Mouse (Mus musculus) T-helper 1 cell (primary cell): ENCODE data around the gene Il1r1.
"Not testable (repeated sequence)": the region's sequence is repeated elsewhere in the genome, so short reads cannot be mapped to it uniquely, and the experiment has no call there.

Source experiments
- in situ Hi-C: fragments of 300-600 bp; cut with MboI, MseI; formaldehyde crosslinking; loops from one replicate; pipeline ENCODE4 v1.15.1; 2025; ENCODE audit warnings: high pct_unique_total_duplicates

Il1r1 gene

DNA sequence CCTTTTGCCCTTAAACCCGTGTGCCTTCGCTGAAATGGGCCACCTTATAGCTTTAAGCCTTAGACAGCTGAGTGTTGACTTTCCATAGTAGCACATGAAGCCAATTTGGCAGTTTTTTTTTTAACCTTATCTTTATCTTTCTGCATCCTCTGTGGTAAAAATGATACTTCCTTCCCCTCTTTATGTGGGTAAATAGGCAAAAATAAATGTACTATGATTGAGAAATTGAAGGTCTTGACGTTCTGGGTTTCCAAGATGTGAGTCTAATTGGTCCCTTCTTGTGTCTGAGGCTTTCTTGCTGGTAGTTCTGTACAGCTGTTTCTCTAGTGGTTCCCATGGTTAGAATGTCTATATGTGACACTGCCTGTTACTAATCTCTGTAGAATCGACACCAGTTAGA lies 46.2 kb downstream of the Il1r1 start:
- in situ Hi-C loops = no loop called here

GRCm38 (mm10) chr1:40271486-40272055 lies 46.7 kb downstream of the Il1r1 start:
- in situ Hi-C loops = no loop called here

DNA sequence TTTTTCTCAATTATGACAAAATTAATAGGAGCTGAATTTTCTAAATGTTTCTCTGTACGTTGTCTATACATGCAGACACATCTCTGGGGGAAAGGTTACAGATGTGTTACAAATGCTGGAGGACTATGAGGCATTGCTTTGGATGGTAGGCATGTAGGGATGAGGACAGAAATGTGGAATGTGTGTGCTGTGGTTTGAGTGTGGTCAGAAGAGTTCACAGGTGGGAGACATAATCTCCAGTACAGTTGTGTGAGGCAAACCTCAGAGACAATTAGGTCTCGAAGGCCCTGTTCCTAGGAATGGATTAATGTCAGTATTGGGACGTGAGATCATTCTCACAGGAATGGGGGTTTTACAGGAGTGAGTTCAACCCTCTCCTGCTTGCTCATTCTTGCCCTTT lies 47.3 kb downstream of the Il1r1 start:
- in situ Hi-C loops = no loop called here

DNA sequence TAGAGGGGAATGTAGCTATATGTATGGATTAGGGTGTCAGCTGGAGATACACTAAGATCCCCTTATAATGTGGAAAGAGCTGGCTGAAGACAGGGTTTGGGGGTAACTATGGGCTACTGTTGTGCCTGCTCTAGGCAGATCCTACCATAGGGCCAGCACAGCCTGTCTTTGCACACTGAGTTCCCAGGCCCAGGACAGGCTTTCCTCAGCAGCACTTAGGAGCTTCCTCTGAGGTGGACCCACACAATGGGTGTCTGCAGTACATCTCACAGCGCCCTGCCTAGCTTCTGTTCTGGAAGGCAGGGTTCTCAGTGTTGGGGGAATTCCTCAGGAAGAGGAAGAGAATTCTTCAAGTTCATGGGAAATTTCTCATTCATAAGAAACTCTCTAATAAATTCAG lies 48.6 kb downstream of the Il1r1 start:
- in situ Hi-C loops = no loop called here

GRCm38 (mm10) chr1:40275285-40276013 lies 50.6 kb downstream of the Il1r1 start:
- in situ Hi-C loops = no loop called here

GRCm38 (mm10) chr1:40277944-40278343 lies 53.1 kb downstream of the Il1r1 start:
- in situ Hi-C loops = no loop called here

DNA sequence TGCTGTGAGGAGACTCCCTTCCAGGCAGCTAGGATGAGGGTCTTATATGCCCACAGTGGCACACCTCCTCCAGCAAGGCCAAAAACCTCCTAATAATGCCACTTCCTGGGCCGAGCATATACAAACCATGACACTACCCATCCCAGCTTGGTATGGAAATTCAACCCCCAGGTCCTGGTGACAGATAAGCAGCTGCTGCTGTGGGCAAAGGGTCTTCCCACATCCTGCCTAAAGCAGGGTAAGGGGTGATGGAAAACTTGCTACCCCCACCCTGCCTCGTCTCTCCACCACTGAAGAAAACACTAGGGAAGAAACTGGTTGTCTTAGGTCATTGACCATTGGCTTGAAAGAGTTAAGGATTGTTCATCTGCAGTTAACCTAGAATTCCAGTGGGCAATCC lies 53.8 kb downstream of the Il1r1 start:
- in situ Hi-C loops = no loop called here

GRCm38 (mm10) chr1:40279182-40279743 lies 54.4 kb downstream of the Il1r1 start:
- in situ Hi-C loops = no loop called here

DNA sequence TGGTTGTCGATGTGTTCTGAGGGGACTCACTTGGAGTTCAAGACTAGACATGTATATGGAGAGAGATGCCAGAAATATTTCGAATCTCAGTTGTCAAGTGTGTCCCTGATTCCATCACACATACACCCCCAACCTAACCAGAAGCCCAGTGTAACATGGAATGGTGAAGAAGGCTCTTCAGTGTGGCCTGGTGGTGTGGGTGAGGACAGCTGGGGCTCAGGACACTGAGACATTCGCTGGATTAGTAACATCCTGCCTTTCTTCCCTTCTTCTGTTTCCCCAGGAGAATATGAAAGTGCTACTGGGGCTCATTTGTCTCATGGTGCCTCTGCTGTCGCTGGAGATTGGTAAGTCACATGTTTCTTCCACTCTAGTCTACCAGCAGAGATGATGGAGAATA lies 57.1 kb downstream of the Il1r1 start:
- in situ Hi-C loops = no loop called here

GRCm38 (mm10) chr1:40282394-40282793 lies 57.5 kb downstream of the Il1r1 start:
- in situ Hi-C loops = no loop called here

DNA sequence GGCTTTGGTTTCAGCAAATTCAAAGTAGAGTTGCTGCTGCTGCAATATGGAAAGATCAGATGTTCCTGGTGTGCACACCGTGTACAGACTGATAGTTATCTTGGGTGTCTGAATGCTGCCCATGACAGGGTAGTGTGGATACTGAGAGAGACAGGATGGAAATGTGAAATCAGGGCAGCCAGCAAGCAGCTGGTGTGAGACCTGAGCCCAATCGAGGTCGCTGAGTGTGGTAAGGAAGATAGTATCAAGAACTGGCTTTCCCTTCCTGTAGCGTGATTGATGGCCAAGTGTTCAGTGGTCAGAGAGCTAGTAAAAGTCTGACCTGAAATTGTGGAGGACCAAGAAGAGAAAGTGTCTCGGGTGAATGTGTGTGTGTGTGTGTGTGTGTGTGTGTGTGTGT lies 59.1 kb downstream of the Il1r1 start:
- in situ Hi-C loops = no loop called here

GRCm38 (mm10) chr1:40290489-40291255 lies 65.8 kb downstream of the Il1r1 start:
- in situ Hi-C loops = no loop called here

DNA sequence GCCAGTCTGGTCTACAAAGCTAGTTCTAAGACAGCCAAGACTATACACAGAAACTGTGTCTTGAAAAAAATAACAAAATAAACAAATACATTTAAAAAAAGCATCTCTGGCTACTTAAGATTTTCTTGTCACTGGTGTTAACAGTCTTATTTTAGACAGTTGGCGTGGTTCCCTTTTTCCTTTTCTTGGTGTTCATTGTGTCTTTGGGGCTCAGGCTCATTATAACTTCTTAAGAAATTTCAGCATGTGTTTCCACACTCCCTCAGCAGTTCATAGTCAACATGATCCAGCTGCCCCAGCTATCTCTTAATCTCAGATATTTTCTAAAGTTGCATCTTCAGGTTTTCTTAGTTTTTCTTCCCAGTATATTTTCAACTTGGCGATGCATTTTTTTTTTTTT lies 67.4 kb downstream of the Il1r1 start:
- in situ Hi-C loops = no loop called here

DNA sequence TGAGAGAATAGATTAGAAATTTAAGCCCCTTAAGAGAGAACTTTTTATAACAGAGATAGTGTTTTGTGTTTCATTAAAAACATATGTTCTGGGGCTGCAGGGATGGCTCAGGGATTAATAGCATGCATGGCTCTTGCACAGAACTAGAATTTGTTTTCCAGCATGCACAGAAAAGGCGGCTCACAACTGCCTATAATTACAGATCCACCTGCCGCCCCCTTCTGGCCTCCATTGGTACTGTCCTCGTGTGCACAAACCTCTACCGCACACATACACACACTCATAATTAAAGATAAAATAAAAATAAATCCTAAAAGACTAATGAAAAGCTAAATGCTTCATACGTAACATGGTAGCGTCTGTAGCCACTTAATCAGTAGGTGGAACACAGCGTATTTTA lies 69.0 kb downstream of the Il1r1 start:
- in situ Hi-C loops = no loop called here

- in situ Hi-C loops = no loop called here
These were observed 69.9 kb downstream of the Il1r1 start for GRCm38 (mm10) chr1:40294824-40295223.

DNA sequence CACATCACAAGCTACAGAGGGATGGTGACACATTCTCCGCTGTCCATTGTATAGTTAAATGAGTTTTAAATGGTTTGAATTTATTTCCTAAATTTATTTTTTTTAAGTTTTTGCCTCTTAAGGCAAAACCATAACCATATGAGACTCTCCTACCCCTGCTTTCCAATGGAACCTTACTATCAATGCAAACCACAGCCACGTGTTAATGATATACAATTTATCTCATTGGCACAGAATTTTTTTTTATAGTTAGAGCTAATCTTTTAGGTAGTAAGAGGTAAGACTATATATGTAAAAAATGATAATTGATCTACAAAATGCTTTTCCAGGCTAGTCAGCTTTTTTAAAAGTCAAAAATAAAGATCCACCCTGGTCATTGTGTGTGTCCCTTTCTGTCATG lies 73.2 kb downstream of the Il1r1 start:
- in situ Hi-C loops = no loop called here

DNA sequence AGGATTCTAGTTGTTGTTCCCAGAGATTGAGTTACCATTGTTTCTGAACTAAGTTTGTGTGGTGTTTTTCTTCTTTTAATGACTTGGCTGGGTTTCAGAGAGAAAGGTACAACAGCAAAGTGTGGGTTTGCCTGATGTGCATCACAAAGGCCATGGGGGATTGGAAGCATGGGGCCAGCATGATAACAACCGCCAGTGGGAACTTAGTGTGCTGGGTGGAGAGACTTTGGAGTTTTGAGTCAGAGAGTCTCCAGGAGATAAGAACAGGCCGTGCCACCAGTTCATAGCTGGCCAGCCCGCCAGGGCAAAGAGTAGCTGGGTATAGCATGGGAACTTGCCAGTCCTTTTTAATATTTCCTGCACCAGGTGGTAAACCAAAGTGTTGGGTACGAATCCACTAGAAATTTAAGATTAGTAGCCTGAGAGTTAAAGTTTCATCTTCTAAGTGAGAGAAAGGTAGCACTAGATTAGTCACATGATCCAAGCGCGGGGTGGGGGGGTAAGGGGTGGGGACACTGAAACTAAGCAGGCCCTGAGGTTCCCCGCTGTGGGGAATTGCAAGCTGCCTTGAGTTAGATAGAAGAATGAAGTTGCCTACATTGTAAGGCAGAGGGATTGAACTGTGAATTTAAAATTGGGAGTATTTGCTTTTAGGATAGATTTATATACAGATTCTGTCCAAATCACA lies 78.4 kb downstream of the Il1r1 start:
- in situ Hi-C loops = no loop called here

GRCm38 (mm10) chr1:40304321-40304720 lies 79.4 kb downstream of the Il1r1 start:
- in situ Hi-C loops = not testable (repeated sequence)

DNA sequence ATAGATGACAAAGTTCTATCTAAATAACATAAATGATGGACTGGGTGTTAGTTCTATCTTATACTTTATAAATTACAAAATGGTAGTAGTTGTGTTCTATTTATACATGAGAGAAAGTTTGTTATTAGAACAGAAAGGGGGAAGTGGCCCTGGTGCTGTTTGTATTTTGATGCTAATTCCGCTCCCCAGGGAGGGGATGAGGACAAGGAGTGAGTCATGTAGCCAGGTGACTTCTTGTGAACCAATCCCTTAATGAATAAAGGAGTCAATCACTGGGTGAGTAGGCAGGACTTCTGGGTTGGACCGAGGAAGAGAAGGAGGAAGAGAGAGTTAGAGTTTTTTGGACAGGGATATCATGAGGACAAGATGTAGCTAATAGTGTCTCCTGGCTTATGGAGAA lies 81.2 kb downstream of the Il1r1 start:
- in situ Hi-C loops = no loop called here

GRCm38 (mm10) chr1:40311123-40311522 lies 86.2 kb downstream of the Il1r1 start:
- in situ Hi-C loops = no loop called here

GRCm38 (mm10) chr1:40311625-40312024 lies 86.7 kb downstream of the Il1r1 start:
- in situ Hi-C loops = no loop called here

DNA sequence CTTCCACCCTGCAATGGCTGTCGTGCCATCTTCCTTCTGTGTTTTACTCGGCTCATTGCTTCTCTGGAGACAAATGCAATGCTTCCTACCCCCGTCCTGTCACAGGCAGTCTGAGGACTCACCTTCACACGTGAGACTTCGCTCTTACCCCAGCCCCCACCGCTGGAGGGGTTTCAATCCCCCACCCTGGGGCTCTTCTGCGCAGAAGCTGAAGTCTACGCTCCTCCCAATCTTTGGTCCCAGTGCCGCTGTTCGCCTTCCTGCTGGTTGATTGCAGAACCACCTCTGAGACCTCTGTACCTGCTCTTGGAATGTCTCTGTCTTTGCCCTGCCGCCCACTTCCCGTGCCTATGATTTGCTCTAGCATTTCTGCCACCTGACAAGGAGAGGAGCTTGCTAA lies 89.1 kb downstream of the Il1r1 start:
- in situ Hi-C loops = no loop called here
